Mouse (Mus musculus) liver, embryonic 14.5 days (tissue): ENCODE data around the gene Nt5c2.

Experiments used
- CTCF ChIP-seq: IDR thresholded peaks from 2 replicates; pipeline ENCODE4 v1.5.1; 2016; ENCODE audit warnings: antibody characterized with exemption, low read depth, control low read depth
- EP300 ChIP-seq: IDR thresholded peaks from 2 replicates; pipeline ENCODE4 v1.6.1; 2016; ENCODE audit warnings: antibody characterized with exemption, low read depth

- TF ChIP-seq CTCF (no peak), EP300 (no peak)
Observed at GRCm38 (mm10) chr19:47006321-47006720, 8.6 kb downstream of the Nt5c2 start.
